Mouse (Mus musculus) limb, embryonic 14.5 days (tissue): ENCODE measurements at regions not wholly inside any gene's neighbourhood (a gene's known extent, or its start where the extent isn't known, plus 50 kb on each side); places are given as distances from the start of the nearest gene placed in this dataset.

Source experiments
- ATAC-seq: fragments of 200-750 bp; cut with Nextera tagmentation; 2 replicates; pipeline ENCODE4 v1.8.0; 2017; ENCODE audit warnings: low read depth, moderate number of reproducible peaks, moderate TSS enrichment; ENCODE audit not compliant: low FRiP score
- DNase-seq: peaks from one replicate; pipeline ENCODE4 v3.0.0-alpha.2; 2015; ENCODE audit warnings: low spot score
- H3K27ac ChIP-seq: fragments of 300-500 bp; sonication (generic); replicated peaks from 2 replicates; pipeline ENCODE4 v1.5.1; 2014; ENCODE audit warnings: low read depth, mild to moderate bottlenecking, low read length, moderate library complexity, mixed read lengths
- H3K27me3 ChIP-seq: fragments of 300-500 bp; sonication (generic); 2 replicates; pipeline ENCODE4 v1.6.1; 2014; ENCODE audit warnings: low read length, mixed read lengths; ENCODE audit not compliant: control insufficient read depth, insufficient read depth
- H3K36me3 ChIP-seq: fragments of 300-500 bp; sonication (generic); 2 replicates; pipeline ENCODE4 v1.6.1; 2014; ENCODE audit warnings: mild to moderate bottlenecking, low read length, moderate library complexity, mixed read lengths; ENCODE audit not compliant: control insufficient read depth, insufficient read depth
- H3K4me1 ChIP-seq: fragments of 300-500 bp; sonication (generic); 2 replicates; pipeline ENCODE4 v1.6.1; 2014; ENCODE audit warnings: antibody characterized with exemption, low read length, mixed read lengths; ENCODE audit not compliant: control insufficient read depth, insufficient read depth
- H3K4me2 ChIP-seq: fragments of 300-500 bp; sonication (generic); replicated peaks from 2 replicates; pipeline ENCODE4 v1.6.1; 2014; ENCODE audit warnings: low read depth, mild to moderate bottlenecking, low read length, moderate library complexity; ENCODE audit not compliant: severe bottlenecking
- H3K4me3 ChIP-seq: fragments of 300-500 bp; sonication (generic); replicated peaks from 2 replicates; pipeline ENCODE4 v1.5.1; 2014; ENCODE audit warnings: low read length
- H3K9ac ChIP-seq: fragments of 300-500 bp; sonication (generic); 2 replicates; pipeline ENCODE4 v1.6.1; 2014; ENCODE audit warnings: mild to moderate bottlenecking, low read depth, low read length, moderate library complexity; ENCODE audit not compliant: severe bottlenecking
- H3K9me3 ChIP-seq: fragments of 300-500 bp; sonication (generic); 2 replicates; pipeline ENCODE4 v1.6.1; 2016; ENCODE audit warnings: low read length; ENCODE audit not compliant: control insufficient read depth
- POLR2A ChIP-seq: fragments of 200-500 bp; IDR thresholded peaks from 2 replicates; pipeline ENCODE4 v1.8.0; 2012; ENCODE audit warnings: inconsistent platforms, mild to moderate bottlenecking, moderate library complexity, borderline replicate concordance; ENCODE audit not compliant: insufficient read depth, insufficient read length; ENCODE audit errors: extremely low read depth
- WGBS: fragments of 180-500 bp; shearing (Covaris S2); extraction: QIAGEN DNeasy Blood & Tissue Kit; methylation state at CpG from one replicate; pipeline ENCODE4 v1.1.7; 2014; 5-methylcytosine and 5-hydroxymethylcytosine counted together

DNA sequence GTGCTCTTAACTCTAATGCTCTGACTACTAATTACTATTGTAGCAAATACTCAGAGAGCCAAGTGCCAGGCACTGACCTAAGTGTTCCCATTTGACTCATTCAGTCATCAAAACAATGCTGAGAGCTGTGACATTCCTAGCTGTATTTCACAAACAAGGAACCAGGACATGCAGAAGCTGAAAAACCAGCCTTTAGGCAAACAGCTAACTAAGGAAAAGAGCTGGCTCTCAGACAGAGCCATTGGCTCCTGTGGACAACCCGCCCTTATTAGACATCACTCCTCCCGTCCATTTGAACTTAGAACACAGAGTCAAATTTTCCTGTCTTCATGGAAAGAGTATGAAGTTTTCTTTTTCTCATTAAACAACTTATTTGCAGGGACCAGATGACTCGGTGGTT is 88.5 kb upstream of the Zfp648 start:
- no peak overlapping the region for H3K4me2 ChIP-seq
- 46% methylated on average over 3 of the region's 3 CpGs for WGBS

DNA sequence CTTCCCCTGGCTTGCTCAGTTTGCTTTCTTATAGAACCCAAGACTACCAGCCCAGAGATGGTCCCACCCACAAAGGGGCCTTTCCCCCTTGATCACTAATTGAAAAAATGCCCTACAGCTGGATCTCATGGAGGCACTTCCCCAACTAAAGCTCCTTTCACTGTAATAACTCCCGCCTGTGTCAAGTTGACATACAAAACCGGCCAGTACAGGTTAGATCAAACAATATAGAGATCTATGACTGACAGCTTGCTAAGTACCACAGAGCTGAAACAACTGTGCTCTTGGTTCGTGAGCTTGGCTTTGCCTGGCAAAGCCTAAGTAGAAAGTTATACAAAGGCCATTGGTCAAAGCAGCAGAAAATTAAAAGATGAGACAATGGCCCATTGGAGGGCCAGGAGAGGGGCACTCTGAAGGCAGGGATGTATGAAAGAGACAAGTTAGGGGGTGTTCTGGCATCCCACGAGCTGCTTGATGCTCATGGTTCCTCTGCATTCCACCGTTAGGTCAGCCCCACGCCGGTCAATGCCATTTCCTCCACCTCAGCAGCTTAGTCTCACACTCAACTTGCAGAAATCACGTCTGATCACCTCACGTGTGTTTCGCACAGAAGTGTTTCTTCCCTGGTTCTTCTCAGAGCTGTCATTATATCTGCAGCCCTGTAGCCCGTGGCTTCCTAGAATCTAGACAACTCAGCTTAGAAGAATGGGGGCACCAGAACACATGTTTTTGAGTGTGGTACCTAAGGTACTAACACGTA is 87.5 kb upstream of the Zfp648 start:
- DNase-seq (no peak), ATAC-seq (no peak)
- Histone ChIP-seq H3K27ac (no peak overlapping the region), H3K27me3 (no peaks in the 10 kb centered on the region), H3K9ac (no peak overlapping the region), H3K4me2 (no peak overlapping the region), H3K4me1 (peaks cover 6% of the 10 kb centered on the region; the same call in 1 of the 2 replicates), H3K36me3 (no peaks in the 10 kb centered on the region), H3K9me3 (no peaks in the 10 kb centered on the region), H3K4me3 (no peak overlapping the region)
- WGBS: 62% methylated on average over 12 of the region's 12 CpGs
- no peak for TF ChIP-seq POLR2A

More for the DNA sequence above, 88.5 kb upstream of the Zfp648 start:
- no peak for TF ChIP-seq POLR2A
- Histone ChIP-seq H3K27ac (no peak overlapping the region), H3K9ac (no peak overlapping the region), H3K4me1 (0 out of 2 replicates have a peak, but pooled peaks cover 3% of the 10 kb centered on the region), H3K4me3 (no peak overlapping the region), H3K36me3 (no peaks in the 10 kb centered on the region), H3K9me3 (no peaks in the 10 kb centered on the region), H3K27me3 (no peaks in the 10 kb centered on the region)
- no peak for ATAC-seq
- DNase-seq: no peak

DNA sequence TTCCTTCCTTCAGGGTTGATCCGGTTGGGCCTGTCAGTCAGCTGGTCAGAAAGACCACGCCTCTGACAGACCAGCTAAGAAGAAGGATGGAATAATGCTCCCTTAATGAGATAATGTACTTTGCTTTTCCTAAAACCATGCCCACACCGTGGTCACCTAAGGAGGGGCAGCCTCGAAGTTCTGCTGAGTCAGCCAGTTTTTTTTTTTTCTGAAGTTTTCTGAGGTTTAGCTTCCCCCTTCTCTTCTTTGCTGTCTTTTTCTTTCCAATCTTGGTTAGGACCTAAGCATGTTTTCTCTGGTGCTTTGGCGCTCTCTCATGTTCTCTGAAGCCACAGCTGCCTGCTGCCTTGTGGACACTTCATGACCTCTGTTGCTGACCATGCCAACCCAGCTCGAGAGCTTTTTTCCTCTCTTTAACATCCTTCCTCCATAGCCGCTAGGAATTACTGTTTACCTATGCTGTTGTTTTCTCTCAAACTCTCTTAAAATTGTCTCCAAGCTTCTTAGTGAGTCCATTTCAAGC is 84.7 kb upstream of the Zfp648 start:
- peaks cover 6% of the 10 kb centered on the region; the same call in 1 of the 2 replicates for H3K4me1 ChIP-seq
- no peak overlapping the region for H3K27ac ChIP-seq
- H3K4me2 ChIP-seq: no peak overlapping the region
- WGBS: 77% methylated on average over 7 of the region's 7 CpGs
- TF ChIP-seq POLR2A: no peak
- H3K9ac ChIP-seq: no peak overlapping the region
- no peak for DNase-seq
- no peak overlapping the region for H3K4me3 ChIP-seq
- no peaks in the 10 kb centered on the region for H3K36me3 ChIP-seq
- ATAC-seq: no peak
- H3K9me3 ChIP-seq: no peaks in the 10 kb centered on the region
- H3K27me3 ChIP-seq: no peaks in the 10 kb centered on the region

DNA sequence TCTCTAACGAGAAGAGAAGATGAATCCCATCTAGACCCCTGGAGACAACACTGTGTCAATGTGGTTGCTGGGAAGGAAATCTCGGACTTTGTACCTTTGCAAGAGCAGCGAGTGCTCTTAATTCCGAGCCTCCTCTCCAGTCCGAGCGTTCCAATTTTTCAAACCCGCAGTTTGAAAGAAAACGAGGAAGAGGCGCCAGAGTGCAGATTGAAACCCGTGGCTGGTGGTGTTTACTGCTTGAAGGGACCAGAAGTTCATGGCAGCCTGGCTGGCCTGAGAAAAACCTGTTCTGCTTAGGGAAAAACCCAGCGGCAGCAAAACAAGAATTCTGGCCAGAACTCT is 83.7 kb upstream of the Zfp648 start:
- Histone ChIP-seq H3K4me1 (peaks cover 6% of the 10 kb centered on the region; the same call in 1 of the 2 replicates), H3K27me3 (no peaks in the 10 kb centered on the region), H3K27ac (no peak overlapping the region), H3K9ac (no peak overlapping the region), H3K4me2 (peak overlapping the region; percentile 2), H3K4me3 (no peak overlapping the region), H3K36me3 (no peaks in the 10 kb centered on the region), H3K9me3 (no peaks in the 10 kb centered on the region)
- WGBS: 32% methylated on average over 11 of the region's 11 CpGs
- TF ChIP-seq POLR2A: no peak
- DNase-seq (peak; percentile 15), ATAC-seq (no peak)

DNA sequence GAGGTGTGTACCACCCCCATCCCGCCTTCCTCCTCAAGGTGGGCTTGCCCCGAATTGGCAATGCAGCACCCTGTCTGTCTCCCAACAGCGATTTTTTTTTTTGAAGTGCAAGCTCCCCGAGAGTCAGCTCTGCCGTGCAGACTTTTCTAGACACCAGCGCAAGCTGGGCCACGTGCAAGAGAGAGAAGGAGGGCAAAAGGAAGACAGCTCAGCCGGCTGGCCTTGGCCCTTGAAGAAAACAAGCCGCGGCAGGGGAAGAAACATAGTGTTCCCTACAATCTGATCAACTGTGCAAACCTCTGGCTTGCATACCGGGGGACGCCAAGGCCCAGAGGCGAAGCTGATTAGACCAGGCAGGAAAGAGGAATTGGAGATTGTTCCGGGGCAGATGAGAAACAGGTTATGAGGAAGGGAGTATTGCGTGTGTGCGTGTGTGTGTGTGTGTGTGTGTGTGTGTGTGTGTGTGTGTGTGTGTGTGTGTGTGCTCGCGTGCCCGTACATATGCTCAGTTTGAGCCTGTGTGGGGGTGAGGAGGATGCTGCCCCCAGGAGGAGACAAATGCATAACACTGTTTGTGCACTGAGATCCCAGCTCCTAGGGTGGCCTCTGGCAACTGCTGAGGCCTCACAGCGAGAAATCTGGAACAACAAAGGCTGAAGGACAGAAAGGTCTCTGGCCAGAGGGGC is 83.2 kb upstream of the Zfp648 start:
- Histone ChIP-seq H3K4me1 (peaks cover 6% of the 10 kb centered on the region; the same call in 1 of the 2 replicates), H3K27me3 (no peaks in the 10 kb centered on the region), H3K9ac (no peak overlapping the region), H3K27ac (no peak overlapping the region), H3K4me3 (no peak overlapping the region), H3K4me2 (peak overlapping the region; percentile 2), H3K36me3 (no peaks in the 10 kb centered on the region), H3K9me3 (no peaks in the 10 kb centered on the region)
- DNase-seq (no peak), ATAC-seq (no peak)
- WGBS: 29% methylated on average over 19 of the region's 20 CpGs
- no peak for TF ChIP-seq POLR2A
